Mouse (Mus musculus): ENCODE measurements around the gene Sema5a.
A peak's percentile ranks its signal among the peaks of the same experiment; 100 is the strongest.
"Not testable (repeated sequence)": the region's sequence is repeated elsewhere in the genome, so short reads cannot be mapped to it uniquely, and the experiment has no call there.

Sema5a gene

DNA sequence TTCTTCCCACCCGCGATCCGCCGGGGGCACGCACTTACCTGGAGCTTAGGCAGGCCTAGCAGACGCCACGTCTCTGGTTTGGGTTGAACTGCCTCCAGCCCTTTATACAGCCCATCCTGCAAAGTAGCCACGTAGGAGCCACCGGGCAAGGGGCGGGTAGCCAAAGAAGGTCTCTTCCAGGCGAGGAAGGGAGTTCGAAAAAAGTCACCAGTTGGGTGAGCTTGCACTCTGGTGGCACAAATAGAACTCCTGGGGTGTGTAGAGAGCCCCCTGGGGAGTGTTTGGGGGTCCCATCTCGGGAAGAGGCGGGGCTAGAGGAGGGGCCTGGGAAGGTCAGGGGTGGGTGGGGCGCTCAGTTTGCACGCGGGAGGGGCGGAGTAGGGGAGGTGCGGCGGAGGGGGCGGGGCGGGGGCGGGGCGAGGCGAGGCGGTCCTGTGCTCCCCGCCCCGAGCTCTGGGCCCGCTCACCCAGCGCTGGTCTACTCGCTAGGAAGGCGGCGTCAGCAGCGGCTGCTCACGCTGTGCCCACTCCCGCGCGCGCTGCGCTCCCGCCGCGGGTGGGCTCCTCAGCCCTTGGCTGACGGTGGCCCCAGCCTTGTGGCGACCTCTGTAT is at the start of gene Sema5a:
Gene Sema5a (plus strand): TSS at position 467 of the 612 bp plus-strand sequence.
- DNase-seq (ENCODE audit: low spot score) = peak; percentile 82

DNA sequence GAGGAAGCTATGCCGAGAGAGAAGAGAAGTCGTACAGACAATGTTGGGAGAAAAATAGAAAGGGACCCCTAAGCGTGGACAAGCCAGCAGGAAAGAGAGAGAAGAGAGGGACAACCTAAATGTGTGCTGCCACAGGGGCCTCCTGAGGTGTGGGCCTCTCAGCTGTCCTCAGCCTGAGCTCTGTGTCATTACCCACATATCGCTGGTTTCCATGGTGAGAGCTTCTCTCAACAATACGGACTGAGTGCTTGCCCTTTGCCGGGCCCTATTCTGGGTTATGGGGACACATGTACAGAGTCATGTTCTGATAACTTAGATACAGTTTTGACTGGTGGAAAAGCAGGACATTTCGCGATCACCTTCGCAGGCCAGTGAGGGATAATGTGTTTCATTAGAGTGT is 46.5 kb upstream of the Sema5a start:
- no peak for DNase-seq (ENCODE audit: low spot score)

DNA sequence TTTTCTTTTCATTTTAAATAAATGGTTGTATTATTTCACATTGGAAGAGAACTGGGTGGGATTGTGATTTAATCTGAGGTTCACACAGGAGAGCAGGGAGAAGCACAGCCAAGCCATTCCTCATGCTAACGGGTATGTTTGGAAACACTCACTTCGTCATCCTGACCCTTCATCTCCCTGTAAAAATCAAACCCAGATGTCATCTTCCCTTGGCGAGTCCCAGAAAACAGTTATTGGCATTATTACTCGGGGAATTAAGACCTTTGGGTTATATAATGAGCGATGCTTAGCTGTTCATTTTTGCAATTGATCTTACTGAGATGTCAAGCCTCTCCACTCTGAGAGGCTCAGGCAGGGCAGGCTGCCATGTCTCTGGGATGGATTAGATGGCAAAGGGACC is 46.0 kb upstream of the Sema5a start:
- peak; percentile 30 for DNase-seq (ENCODE audit: low spot score)

DNA sequence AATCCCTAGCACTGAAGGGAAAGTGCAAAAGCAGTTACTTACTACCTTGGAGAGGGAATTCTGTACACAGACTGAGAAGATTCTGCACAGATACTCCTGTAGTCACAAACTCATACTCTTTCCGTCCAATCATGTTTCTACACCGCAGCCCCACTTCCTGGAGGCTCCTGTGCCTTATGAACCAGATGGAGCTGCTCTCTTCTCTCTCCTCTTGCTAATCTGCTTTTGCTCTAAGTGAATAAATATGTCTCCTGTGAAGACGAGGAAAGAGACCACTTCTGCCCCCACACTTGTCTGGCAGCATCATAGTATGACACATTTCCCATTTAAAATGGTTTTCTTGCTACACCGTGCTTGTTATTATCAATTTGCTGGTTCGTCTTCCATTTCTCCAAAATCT is 41.4 kb upstream of the Sema5a start:
- no peak for DNase-seq (ENCODE audit: low spot score)

DNA sequence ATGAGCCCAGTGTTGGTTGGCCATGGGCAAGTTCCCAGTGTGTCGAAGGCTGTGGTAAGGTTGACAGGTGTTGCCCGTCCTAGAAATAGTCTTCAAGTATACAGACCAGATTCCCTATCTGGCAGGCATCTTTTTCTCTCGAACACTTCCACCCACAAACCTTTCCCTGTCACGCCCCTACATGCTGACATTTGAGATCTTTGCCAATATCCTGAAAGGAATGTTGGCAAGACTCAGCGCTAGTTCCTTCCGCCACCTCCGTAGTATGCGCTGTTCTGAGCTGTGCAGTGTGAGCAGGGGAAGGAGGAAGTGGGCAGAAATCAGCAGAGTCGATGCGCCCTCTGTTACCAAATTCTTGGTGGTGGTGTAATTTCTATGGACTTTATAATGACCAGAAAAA is 39.7 kb upstream of the Sema5a start:
- no peak for DNase-seq (ENCODE audit: low spot score)

DNA sequence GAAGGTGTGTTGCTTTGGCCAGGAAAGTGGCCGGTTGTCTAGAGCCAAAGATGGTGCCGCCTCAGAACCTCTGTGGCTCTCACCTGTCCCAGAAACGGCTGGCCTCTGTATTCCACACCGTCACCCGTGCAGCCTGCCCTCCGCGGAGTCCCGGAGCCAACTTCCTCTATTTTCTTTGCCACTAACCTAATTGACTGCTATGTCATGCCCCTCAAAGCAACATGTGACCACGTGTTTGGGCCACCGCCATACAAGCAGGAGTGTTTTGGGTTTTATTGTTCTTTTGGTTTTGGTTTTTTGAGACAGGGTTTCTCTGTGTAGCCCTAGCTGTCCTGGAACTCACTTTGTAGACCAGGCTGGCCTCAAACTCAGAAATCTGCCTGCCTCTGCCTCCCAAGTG is 29.9 kb upstream of the Sema5a start:
- not testable (repeated sequence) for DNase-seq (ENCODE audit: low spot score)

DNA sequence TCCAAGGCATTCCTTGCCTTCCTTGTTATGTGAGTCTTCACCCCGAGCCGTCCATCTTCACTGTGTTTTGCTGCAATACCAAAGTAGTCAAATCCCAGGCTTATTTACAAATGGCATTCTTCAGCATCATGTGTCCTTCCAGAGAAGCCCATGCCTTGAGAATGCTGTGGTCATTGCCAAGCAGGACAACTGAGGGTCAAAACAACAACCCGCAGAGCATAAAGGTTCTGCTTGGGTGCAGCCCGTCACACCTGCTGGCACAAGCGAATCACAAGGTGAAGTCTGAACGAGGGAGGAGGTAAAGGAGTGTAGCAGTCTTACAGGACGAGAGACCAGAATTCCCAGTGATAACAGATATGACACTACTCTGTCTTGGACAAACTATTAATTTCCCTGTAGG is 21.6 kb upstream of the Sema5a start:
- no peak for DNase-seq (ENCODE audit: low spot score)

DNA sequence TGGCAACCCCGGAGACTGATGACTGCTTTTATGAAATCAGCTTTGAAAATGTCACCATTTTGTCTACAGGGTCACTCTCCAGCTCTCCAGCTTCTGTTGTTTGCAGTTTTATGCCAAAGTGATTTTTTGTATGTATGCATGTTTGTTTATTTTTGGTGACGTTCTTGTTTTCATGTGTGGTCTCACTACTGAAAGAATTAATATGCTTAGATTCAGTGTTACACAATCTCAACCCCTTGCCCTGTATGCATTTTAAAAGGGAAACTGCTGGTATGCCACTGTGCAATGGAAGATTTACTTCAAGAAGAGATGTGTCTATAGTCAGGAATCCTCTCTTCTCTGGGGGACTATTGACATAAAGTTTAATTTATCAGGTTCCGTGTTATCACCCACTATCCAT is 19.2 kb upstream of the Sema5a start:
- no peak for DNase-seq (ENCODE audit: low spot score)

DNA sequence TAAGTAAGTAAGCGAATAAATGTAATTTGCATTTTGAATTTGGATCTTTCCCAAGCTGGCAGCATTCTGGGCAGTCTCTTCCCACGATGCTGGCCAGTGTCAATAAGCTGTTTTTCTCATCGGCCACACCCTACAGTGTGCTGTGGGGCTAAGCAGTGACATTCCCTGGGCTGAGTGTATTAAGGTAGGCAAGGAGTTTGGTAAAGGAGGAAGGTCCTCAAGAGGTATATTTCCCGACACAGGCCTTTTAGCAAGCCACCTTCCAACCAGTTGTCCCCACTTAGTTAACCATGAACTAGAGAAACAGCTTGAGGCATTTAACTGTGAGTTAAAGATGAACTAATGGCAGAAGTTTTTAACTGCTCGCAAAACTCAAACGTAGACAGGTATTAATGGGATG is 18.2 kb upstream of the Sema5a start:
- no peak for DNase-seq (ENCODE audit: low spot score)

DNA sequence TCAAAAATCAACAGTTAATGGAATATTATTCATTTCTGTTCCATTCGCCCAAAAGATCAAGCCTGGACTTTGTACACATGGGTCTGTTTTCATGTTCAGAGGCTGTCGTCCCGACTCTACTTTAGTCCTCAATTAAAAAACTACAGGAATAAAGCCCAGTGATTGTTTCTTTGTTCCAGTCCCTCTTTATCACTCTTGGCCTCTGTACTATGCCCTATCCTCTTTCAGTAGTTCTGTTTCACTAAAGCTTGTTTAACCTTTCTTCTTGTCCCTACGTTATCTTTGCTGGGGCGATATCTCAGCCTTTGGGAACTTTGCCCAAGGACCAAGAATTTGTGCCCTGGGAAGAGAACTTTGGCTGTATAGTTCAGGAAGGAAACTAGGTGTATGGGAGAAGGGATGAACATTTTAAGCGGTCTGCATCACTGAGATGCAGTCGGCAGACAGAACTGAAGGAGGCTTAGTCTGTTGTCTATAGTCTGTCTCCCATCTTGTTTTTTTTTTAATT is 17.7 kb upstream of the Sema5a start:
- no peak for DNase-seq (ENCODE audit: low spot score)

DNA sequence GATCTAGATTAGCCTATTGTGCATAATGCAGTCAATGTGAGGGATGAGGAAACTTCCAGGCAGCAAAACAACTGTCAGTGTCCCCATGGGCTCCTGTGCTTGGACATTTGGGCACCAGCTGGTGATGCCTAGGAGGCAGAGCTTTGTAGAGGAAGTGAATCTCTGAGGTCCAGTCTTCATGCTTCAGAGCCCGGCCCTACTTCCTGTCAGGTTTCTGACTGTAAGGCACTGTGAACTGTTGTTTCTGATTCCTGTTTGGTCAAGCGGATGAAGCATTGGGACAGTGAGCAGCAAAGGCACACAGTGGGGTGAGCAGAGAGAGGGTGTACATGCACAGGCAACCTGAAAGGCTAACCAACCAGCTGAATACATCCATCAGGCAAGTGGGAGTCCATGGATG is 14.5 kb upstream of the Sema5a start:
- no peak for DNase-seq (ENCODE audit: low spot score)

DNA sequence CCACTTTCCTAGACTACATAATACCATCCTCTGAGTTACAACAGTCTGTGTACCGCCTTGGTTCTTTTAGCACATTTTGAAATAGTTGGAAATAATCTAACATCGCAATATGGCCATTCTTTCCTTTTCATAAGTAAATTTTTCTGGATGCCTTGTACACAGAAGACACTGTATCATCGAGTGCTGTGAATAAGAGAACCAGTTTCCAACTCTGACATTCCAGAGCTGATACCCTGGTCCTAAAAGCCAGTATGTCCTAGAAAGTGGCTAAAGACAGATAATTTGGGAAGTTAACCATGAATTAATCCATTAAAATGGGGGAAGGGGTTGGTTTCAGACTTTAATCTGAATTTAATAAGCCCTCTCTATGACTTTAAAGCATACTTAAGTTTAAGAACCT is 12.4 kb upstream of the Sema5a start:
- no peak for DNase-seq (ENCODE audit: low spot score)

DNA sequence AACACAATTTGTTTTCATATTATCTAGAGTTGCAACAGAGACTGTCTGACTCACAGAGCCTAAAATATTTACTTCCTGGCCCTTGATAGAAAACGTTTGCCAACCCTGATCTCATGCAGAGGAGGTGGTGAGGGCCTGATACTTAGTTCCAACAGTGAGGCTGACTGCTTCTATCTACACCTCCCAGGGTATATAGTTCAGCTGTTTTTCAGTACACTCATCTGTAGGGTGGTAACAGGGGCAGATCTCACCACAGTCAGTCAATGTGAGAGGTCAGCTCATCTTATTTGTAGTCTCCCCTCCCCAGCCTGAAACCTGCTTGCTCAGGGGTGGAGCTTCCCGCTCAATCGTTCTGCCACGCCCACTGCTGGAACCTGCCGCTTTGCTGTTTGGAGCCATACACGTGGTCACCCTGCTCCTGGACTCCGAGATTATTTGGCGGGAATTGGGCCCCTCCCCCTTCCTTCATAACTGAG is 11.9 kb upstream of the Sema5a start:
- DNase-seq (ENCODE audit: low spot score) = peak; percentile 84

DNA sequence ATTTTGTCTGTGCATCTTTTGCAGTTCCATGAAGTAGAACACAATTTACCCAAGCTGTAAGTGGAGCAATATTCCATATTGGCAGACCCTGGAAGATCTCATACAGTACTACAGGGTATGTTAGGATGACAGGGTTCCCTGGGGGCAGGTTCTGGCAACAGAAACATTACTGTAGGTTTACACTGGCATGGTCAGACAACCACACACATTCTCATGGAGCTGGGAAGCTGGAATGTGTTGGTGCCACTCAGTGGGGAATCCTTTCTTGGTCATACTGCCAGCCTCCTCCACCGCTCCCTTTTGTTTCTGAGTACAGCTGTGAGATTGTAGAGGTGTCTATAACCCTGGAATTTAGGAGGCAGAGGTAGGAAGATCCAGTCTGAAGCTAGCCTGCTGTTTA is 11.2 kb upstream of the Sema5a start:
- DNase-seq (ENCODE audit: low spot score) = no peak

DNA sequence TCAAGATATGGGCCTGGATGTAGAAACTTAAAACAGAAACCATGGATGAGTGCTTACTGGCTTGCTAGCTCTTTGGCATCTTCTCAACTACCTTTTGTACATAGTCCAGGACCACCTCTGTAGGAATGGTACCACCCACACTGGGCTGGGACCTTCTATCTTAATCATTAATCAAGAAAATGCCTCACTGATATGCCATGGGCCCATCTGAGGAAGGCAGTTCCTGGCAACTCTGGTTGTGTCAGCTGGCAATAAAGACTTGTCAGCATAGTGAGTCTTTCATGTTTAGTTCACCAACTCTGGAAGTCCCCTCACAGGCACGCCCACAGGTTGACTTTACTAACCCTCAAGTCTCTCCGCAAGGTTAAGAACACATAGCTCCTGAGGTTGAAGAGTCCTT is 5.5 kb upstream of the Sema5a start:
- DNase-seq (ENCODE audit: low spot score) = no peak

DNA sequence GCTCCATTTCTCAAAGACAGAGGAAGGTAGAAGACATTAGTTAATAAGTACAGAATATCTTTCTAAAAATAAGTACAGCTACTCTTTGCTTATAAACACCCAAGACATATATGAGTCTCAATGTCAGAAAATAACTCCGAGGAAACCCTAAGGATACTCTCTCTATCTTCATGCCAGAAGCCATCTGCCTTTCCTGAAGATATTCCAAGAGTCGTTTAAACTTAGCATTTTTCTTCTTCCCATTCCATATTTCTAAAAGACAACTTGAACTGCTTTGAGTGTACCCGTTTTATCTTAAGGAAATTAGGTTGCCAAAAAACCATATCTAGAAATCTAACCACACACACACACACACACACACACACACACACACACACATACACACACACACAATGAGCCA is 4.5 kb upstream of the Sema5a start:
- DNase-seq (ENCODE audit: low spot score) = no peak

DNA sequence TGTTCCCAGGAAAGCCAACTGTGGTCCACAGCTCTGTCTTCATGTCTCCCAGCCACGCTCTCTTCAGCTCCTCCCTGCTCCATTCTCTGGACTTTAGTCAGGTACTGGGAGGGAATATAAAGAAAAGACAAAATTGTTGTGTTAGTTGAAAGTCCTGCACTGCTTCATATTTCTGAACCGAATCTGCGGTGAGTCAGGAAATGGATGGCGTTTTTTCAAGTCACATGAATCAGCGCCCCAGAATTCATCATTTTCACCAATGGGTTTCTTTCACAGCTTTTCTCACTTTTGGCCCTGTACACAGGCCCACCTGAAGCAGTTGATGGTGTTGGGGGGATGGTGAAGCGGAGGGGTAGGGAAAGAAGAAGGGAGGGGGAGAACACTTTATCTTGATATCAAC is 2.9 kb upstream of the Sema5a start:
- no peak for DNase-seq (ENCODE audit: low spot score)

DNA sequence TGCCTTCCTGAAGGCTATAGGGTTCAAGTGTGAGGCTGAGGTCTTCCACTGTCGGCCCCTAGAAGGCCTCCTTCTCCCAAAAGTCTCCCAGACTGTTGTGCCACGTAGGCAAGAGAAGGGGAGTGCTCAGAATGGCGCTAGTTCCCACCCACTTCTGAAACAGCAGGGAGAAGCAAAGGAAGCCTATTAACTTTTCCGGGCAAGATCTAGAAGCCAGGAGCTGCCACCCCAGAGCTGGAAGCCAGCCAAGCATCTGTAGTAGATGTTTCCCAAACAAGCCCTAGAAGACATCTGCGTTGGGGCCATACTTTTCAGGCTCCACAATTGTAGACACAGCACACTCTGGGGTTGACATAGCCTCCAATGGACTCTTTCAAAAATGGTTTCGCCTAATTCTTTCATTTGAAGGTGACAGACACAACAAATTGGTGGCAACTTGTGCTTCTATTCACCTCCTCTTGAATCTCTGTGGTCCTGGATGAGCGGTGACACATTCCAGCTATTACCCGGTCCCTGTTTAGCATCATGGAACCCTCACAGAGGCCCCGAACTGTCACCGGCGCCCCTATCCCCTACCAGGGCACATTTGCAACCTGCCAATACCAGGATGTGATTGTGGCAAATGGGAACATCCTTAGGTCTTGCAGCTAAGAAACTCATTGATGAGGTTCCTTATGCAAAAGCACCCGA is 1.4 kb upstream of the Sema5a start:
- peak; percentile 68 for DNase-seq (ENCODE audit: low spot score)

DNA sequence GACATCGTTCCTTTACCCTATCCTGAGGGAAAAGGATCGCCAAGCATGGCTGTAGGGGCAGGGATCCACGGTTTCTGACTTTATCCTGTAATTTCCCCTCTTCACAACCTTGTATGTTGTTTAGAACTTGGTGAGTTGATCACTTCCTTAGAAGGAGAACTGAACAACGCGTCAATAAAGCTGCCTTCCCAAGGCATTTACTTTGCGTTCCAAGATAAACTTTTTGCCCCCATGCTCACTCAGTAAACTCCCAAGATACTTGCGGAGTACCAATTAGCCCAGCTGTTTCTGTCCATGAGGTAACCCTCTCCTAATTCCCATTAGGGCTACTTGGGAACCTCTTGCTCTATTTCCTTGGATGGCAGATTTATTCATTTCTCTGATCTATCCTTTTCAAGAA is 786 bp upstream of the Sema5a start:
- DNase-seq (ENCODE audit: low spot score) = peak; percentile 52

DNA sequence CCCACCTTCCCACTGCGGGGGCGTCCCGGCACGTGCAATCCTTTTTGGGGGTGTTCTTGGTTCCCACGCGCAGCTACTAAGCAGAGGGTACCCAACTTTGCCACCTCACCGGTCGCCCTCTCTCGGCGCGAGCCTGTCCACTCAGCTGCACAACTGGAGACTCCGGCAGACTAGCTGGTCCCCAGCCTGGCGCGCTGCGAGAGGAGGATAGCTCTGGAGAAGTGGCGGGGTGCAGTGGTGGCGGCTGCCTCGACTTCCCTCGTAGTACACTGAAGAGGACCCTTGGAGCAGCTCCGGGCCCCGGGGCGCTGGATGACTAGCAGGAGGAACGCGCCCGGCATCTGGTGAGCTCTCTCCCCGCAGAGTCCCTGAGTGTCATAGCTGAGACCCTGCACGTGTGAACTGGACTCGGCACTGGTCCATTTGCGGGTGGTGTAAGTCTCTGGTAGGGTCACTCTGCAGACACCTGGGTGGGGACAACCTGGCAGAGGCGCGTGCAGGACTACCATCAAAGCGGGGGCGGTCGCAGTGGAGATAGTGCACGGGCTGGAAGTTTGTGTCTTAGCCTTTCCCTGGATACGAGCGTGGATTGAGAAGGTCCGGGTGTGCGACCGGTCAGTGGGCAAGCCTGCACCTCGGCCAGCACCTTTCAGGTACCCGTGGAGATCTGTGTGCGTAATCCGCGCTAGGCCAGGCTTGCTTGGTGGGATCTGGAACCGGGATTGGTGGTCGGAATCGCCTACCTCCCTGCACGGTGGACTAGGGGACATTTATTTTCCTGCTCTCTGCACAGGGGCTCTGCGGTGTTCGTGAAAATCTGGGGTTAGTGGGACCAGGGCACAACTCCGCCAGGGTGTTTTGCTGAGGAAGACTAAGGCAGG is 586 bp downstream of the Sema5a start:
- DNase-seq (ENCODE audit: low spot score) = peak; percentile 34

DNA sequence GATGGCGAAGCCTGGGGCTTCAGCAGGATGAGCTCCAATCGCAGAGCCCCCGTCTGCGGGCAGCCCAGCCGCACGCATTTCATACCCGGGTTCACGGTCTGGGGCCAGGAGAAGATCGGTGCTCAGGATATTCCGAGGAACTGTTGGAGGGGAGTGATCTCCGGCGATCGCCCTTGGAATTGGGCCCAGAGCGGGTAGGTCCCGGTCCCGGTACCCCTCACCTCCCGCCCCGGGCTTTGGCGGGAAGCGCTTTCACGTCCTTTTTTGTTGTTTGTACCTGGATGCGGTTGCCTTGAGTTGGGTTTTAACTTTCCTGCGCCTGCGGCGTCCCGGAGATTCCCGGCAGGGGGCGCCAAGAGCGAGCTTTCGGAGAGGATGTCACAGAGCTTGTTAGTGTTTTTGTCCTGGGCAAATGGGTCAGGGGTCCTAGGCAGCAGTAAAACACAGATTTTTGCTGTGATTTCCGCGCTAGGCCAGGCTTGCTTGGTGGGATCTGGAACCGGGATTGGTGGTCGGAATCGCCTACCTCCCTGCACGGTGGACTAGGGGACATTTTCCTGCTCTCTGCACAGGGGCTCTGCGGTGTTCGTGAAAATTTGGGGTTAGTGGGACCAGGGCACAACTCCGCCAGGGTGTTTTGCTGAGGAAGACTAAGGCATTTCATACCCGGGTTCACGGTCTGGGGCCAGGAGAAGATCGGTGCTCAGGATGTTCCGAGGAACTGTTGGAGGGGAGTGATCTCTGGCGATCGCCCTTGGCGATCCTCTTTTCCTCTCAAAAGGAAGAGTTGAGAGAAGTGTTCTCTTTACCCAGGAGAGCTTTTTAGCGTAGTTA is 1.4 kb downstream of the Sema5a start:
- peak; percentile 89 for DNase-seq (ENCODE audit: low spot score)

DNA sequence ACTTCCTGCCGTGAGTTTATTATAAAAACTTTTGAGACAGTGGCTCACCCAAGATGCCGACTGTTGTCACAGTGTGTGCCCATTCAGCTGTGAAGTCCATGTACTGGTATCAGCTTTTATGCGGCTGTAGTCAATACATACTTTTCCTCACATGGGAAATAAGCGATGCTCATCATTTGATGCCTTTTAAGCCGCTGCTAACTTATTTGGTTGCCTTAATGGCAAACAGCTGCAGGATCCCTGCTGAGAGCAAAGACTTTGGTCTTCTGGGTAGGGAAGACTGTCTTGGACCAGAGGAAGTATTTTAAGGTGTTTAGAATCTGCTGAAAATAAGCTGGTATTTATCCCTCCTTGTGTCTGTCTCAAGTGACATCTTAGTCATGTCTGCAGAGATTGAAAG is 2.7 kb downstream of the Sema5a start:
- no peak for DNase-seq (ENCODE audit: low spot score)

All from adipocyte (in vitro differentiated cells).